Mouse (Mus musculus) MEL (cell line): Measurements from ENCODE around the gene Zp3. TPM values are rescaled to one million over a fixed set of nuclear protein-coding genes. Genes with fewer than 3 reads are reported as not detected.

Experiments used
- polyA plus RNA-seq, 2 experiments: library from polyadenylated mRNA; stranded (reverse) in 1 of 2; unstranded in 1 of 2; fragments of >175 nt in 1 of 2; fragments of >200 nt in 1 of 2; gene quantifications; 2 replicates each; pipeline versions ENCODE4 v1.2.1 to v1.2.4; 2012; ENCODE audit warnings: low replicate concordance in 2 of 2, low read depth in 1 of 2; ENCODE audit not compliant: insufficient read length in 2 of 2, insufficient read depth in 1 of 2, missing spikeins in 1 of 2
- total RNA-seq: library from RNA; depleted of rRNA; stranded (reverse); fragments of 300-350 nt; gene quantifications from 2 replicates; pipeline ENCODE4 v1.2.3, GENCODE M21; 2012; rRNA removed

The Zp3 gene
- total and polyA plus RNA-seq, 3 experiments: not detected

Other genes starting within 250 kb of the Zp3 start
- gene Tmem120a, start 235.7 kb upstream of the Zp3 start, total RNA-seq: 19.6 and 20.2 TPM in 2 replicates
- gene Tmem120a, start 235.7 kb upstream of the Zp3 start, polyA plus RNA-seq: 10 to 100 TPM in 1 of 2 experiments, not detected in 1; 38.8 TPM
- gene Styxl1, start 201.7 kb upstream of the Zp3 start, total RNA-seq: not detected in 2 replicates
- under 1 TPM in 1 of 2 experiments, not detected in 1; 0.17 TPM for gene Styxl1, start 201.7 kb upstream of the Zp3 start, polyA plus RNA-seq
- gene Mdh2, start 201.6 kb upstream of the Zp3 start, total RNA-seq: 207 and 241 TPM in 2 replicates
- 1,000 to 10,000 TPM in 1 of 2 experiments, 100 to 1,000 TPM in 1; 465 to 1,097 TPM for gene Mdh2, start 201.6 kb upstream of the Zp3 start, polyA plus RNA-seq
- not detected in 2 replicates for gene Srrm3, start 173.2 kb upstream of the Zp3 start, total RNA-seq
- not detected for gene Srrm3, start 173.2 kb upstream of the Zp3 start, polyA plus RNA-seq
- not detected in 2 replicates for gene Hspb1, start 92.2 kb upstream of the Zp3 start, total RNA-seq
- not detected for gene Hspb1, start 92.2 kb upstream of the Zp3 start, polyA plus RNA-seq
- gene Ywhag, start 45.5 kb upstream of the Zp3 start, total RNA-seq: 109 and 116 TPM in 2 replicates
- gene Ywhag, start 45.5 kb upstream of the Zp3 start, polyA plus RNA-seq: 100 to 1,000 TPM; 268 to 295 TPM
- gene Ssc4d, start 5.6 kb upstream of the Zp3 start, total RNA-seq: 0.95 and 1.1 TPM in 2 replicates
- 1 to 10 TPM in 1 of 2 experiments, not detected in 1; 2.1 TPM for gene Ssc4d, start 5.6 kb upstream of the Zp3 start, polyA plus RNA-seq
- gene Dtx2, start 14.7 kb downstream of the Zp3 start, total RNA-seq: 11.4 and 11.9 TPM in 2 replicates
- 10 to 100 TPM in 1 of 2 experiments, not detected in 1; 17.2 TPM for gene Dtx2, start 14.7 kb downstream of the Zp3 start, polyA plus RNA-seq
- gene Upk3b, start 58.4 kb downstream of the Zp3 start, total RNA-seq: not detected in 2 replicates
- not detected for gene Upk3b, start 58.4 kb downstream of the Zp3 start, polyA plus RNA-seq
- not detected in 2 replicates for gene Upk3bl, start 74.4 kb downstream of the Zp3 start, total RNA-seq
- gene Upk3bl, start 74.4 kb downstream of the Zp3 start, polyA plus RNA-seq: not detected
- gene Rasa4, start 103.8 kb downstream of the Zp3 start, total RNA-seq: 1.4 and 1.6 TPM in 2 replicates
- 1 to 10 TPM in 1 of 2 experiments, not detected in 1; 2.5 TPM for gene Rasa4, start 103.8 kb downstream of the Zp3 start, polyA plus RNA-seq
- gene Polr2j, start 136.5 kb downstream of the Zp3 start, total RNA-seq: 316 and 318 TPM in 2 replicates
- 100 to 1,000 TPM in 1 of 2 experiments, not detected in 1; 269 TPM for gene Polr2j, start 136.5 kb downstream of the Zp3 start, polyA plus RNA-seq
- gene Lrwd1, start 156.0 kb downstream of the Zp3 start, total RNA-seq: 98.2 and 103 TPM in 2 replicates
- 100 to 1,000 TPM in 1 of 2 experiments, not detected in 1; 133 TPM for gene Lrwd1, start 156.0 kb downstream of the Zp3 start, polyA plus RNA-seq
- 17.1 and 23.2 TPM in 2 replicates for gene Alkbh4, start 156.0 kb downstream of the Zp3 start, total RNA-seq
- gene Alkbh4, start 156.0 kb downstream of the Zp3 start, polyA plus RNA-seq: 10 to 100 TPM in 1 of 2 experiments, not detected in 1; 24.2 TPM
- gene Orai2, start 190.6 kb downstream of the Zp3 start, total RNA-seq: 26.6 and 33.6 TPM in 2 replicates
- 10 to 100 TPM in 1 of 2 experiments, not detected in 1; 35.7 TPM for gene Orai2, start 190.6 kb downstream of the Zp3 start, polyA plus RNA-seq
- 55.1 and 55.6 TPM in 2 replicates for gene Prkrip1, start 218.9 kb downstream of the Zp3 start, total RNA-seq
- gene Prkrip1, start 218.9 kb downstream of the Zp3 start, polyA plus RNA-seq: 10 to 100 TPM in 1 of 2 experiments, not detected in 1; 84.1 TPM